Mouse (Mus musculus): ENCODE results near the gene Ppargc1a. TPM values are rescaled to one million over a fixed set of nuclear protein-coding genes. Genes with fewer than 3 reads are reported as not detected.
A peak's percentile ranks its signal among the peaks of the same experiment; 100 is the strongest.

Ppargc1a gene
- polyA plus RNA-seq, 2 experiments: 1.8 to 3.8 TPM

- Histone ChIP-seq H3K9ac (ENCODE audit: low read depth, low read length, severe bottlenecking) (no peak overlapping the region), H3K36me3 (ENCODE audit: control insufficient read depth, insufficient read depth, low read length) (no peaks in the 10 kb centered on the region), H3K27me3 (ENCODE audit: control insufficient read depth, insufficient read depth, low read length) (no peaks in the 10 kb centered on the region), H3K4me2 (replicated peaks; ENCODE audit: low read depth, low read length, severe bottlenecking) (no peak overlapping the region), H3K27ac (replicated peaks; ENCODE audit: low read depth, low read length) (no peak overlapping the region), H3K9me3 (ENCODE audit: control insufficient read depth, low read length) (no peaks in the 10 kb centered on the region), H3K4me1 (ENCODE audit: control insufficient read depth, insufficient read depth, low read length) (no peaks in the 10 kb centered on the region), H3K4me3 (replicated peaks; ENCODE audit: low read length) (no peak overlapping the region)
- ATAC-seq (ENCODE audit: low FRiP score, low read depth): no peak
- DNase-seq (ENCODE audit: low spot score): no peak
- WGBS: 79% methylated on average over 3 of the region's 3 CpGs
- no peak for TF ChIP-seq POLR2A (IDR thresholded peaks at IDR 0.05; ENCODE audit: borderline replicate concordance, extremely low read depth, insufficient read depth, insufficient read length)
Observed at GRCm38 (mm10) chr5:51520807-51521206, 46.7 kb downstream of the Ppargc1a start.

GRCm38 (mm10) chr5:51517440-51518187 is 49.9 kb downstream of the Ppargc1a start:
- no peaks in the 10 kb centered on the region for H3K4me1 ChIP-seq (ENCODE audit: control insufficient read depth, insufficient read depth, low read length)
- WGBS: 34% methylated on average over 6 of the region's 6 CpGs
- H3K27me3 ChIP-seq (ENCODE audit: control insufficient read depth, insufficient read depth, low read length): no peaks in the 10 kb centered on the region
- no peak for TF ChIP-seq POLR2A (IDR thresholded peaks at IDR 0.05; ENCODE audit: borderline replicate concordance, extremely low read depth, insufficient read depth, insufficient read length)
- H3K4me3 ChIP-seq (replicated peaks; ENCODE audit: low read length): no peak overlapping the region
- H3K9ac ChIP-seq (ENCODE audit: low read depth, low read length, severe bottlenecking): no peak overlapping the region
- ATAC-seq (ENCODE audit: low FRiP score, low read depth) (peak; percentile 37; the same call in 1 of the 2 replicates), DNase-seq (ENCODE audit: low spot score) (no peak)
- H3K4me2 ChIP-seq (replicated peaks; ENCODE audit: low read depth, low read length, severe bottlenecking): no peak overlapping the region
- H3K36me3 ChIP-seq (ENCODE audit: control insufficient read depth, insufficient read depth, low read length): no peaks in the 10 kb centered on the region
- no peak overlapping the region for H3K27ac ChIP-seq (replicated peaks; ENCODE audit: low read depth, low read length)
- no peaks in the 10 kb centered on the region for H3K9me3 ChIP-seq (ENCODE audit: control insufficient read depth, low read length)

GRCm38 (mm10) chr5:51504654-51505053 is 62.9 kb downstream of the Ppargc1a start:
- Histone ChIP-seq H3K4me1 (ENCODE audit: control insufficient read depth, insufficient read depth, low read length) (no peaks in the 10 kb centered on the region), H3K27me3 (ENCODE audit: control insufficient read depth, insufficient read depth, low read length) (no peaks in the 10 kb centered on the region), H3K9me3 (ENCODE audit: control insufficient read depth, low read length) (no peaks in the 10 kb centered on the region), H3K36me3 (ENCODE audit: control insufficient read depth, insufficient read depth, low read length) (no peaks in the 10 kb centered on the region), H3K4me3 (replicated peaks; ENCODE audit: low read length) (no peak overlapping the region), H3K4me2 (replicated peaks; ENCODE audit: low read depth, low read length, severe bottlenecking) (no peak overlapping the region), H3K27ac (replicated peaks; ENCODE audit: low read depth, low read length) (no peak overlapping the region), H3K9ac (ENCODE audit: low read depth, low read length, severe bottlenecking) (no peak overlapping the region)
- WGBS: 42% methylated on average over 2 of the region's 2 CpGs
- ATAC-seq (ENCODE audit: low FRiP score, low read depth) (no peak), DNase-seq (ENCODE audit: low spot score) (peak; percentile 55)
- no peak for TF ChIP-seq POLR2A (IDR thresholded peaks at IDR 0.05; ENCODE audit: borderline replicate concordance, extremely low read depth, insufficient read depth, insufficient read length)

DNA sequence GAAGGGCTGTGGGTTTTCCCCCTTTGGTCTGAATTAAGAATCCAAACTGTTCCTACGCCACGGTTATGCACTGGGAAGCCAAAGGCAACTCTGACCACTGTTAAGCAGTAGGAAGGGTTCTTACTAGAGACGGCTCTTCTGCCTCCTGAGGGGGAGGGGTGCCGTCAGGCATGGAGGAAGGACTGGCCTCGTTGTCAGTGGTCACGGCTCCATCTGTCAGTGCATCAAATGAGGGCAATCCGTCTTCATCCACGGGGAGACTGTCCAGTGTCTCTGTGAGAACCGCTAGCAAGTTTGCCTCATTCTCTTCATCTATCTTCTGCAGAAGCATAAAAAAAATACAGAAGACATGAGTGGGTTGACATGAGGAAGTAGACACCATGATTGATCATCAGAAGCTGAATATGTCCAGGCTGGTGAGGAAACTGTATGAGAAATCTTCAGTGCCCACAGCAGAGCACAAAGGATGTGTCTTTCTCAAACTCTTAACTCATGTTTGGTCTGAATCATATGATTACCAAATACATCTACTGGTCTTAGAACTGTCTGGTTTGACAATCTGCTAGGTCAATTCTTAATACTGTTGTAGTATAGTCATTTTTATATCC is 69.5 kb downstream of the Ppargc1a start:
- H3K27ac ChIP-seq (replicated peaks; ENCODE audit: low read depth, low read length): no peak overlapping the region
- H3K9me3 ChIP-seq (ENCODE audit: control insufficient read depth, low read length): no peaks in the 10 kb centered on the region
- ATAC-seq (ENCODE audit: low FRiP score, low read depth) (no peak), DNase-seq (ENCODE audit: low spot score) (no peak)
- no peaks in the 10 kb centered on the region for H3K4me1 ChIP-seq (ENCODE audit: control insufficient read depth, insufficient read depth, low read length)
- no peaks in the 10 kb centered on the region for H3K27me3 ChIP-seq (ENCODE audit: control insufficient read depth, insufficient read depth, low read length)
- WGBS: 33% methylated on average over 9 of the region's 9 CpGs
- H3K4me3 ChIP-seq (replicated peaks; ENCODE audit: low read length): no peak overlapping the region
- H3K9ac ChIP-seq (ENCODE audit: low read depth, low read length, severe bottlenecking): no peak overlapping the region
- H3K36me3 ChIP-seq (ENCODE audit: control insufficient read depth, insufficient read depth, low read length): no peaks in the 10 kb centered on the region
- no peak overlapping the region for H3K4me2 ChIP-seq (replicated peaks; ENCODE audit: low read depth, low read length, severe bottlenecking)
- TF ChIP-seq POLR2A (IDR thresholded peaks at IDR 0.05; ENCODE audit: borderline replicate concordance, extremely low read depth, insufficient read depth, insufficient read length): no peak

DNA sequence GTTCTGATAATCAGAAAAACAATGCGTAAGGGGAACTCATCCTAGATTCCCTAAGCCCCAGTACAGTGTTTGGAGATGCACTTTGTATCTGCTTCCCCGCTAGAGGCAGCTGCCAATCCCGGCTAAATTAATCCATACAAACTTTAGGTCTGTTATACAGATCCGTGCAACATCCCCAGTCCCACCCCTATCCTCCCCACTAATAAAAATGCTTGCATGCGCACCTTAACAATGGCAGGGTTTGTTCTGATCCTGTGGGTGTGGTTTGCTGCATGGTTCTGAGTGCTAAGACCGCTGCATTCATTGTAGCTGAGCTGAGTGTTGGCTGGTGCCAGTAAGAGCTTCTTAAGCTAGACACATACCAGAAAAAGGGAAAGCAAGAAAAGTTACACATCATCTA is 72.1 kb downstream of the Ppargc1a start:
- no peak for ATAC-seq (ENCODE audit: low FRiP score, low read depth)
- no peak overlapping the region for H3K27ac ChIP-seq (replicated peaks; ENCODE audit: low read depth, low read length)
- H3K36me3 ChIP-seq (ENCODE audit: control insufficient read depth, insufficient read depth, low read length): no peaks in the 10 kb centered on the region
- no peak for TF ChIP-seq POLR2A (IDR thresholded peaks at IDR 0.05; ENCODE audit: borderline replicate concordance, extremely low read depth, insufficient read depth, insufficient read length)
- DNase-seq (ENCODE audit: low spot score): no peak
- H3K4me3 ChIP-seq (replicated peaks; ENCODE audit: low read length): no peak overlapping the region
- no peak overlapping the region for H3K4me2 ChIP-seq (replicated peaks; ENCODE audit: low read depth, low read length, severe bottlenecking)
- H3K9ac ChIP-seq (ENCODE audit: low read depth, low read length, severe bottlenecking): no peak overlapping the region
- 75% methylated on average over 6 of the region's 6 CpGs for WGBS
- H3K27me3 ChIP-seq (ENCODE audit: control insufficient read depth, insufficient read depth, low read length): no peaks in the 10 kb centered on the region
- H3K4me1 ChIP-seq (ENCODE audit: control insufficient read depth, insufficient read depth, low read length): no peaks in the 10 kb centered on the region
- no peaks in the 10 kb centered on the region for H3K9me3 ChIP-seq (ENCODE audit: control insufficient read depth, low read length)
